Mouse (Mus musculus) right cerebral cortex, postnatal 14 days (tissue): ENCODE measurements around the gene Ppargc1a.
A peak's percentile ranks its signal among the peaks of the same experiment; 100 is the strongest.

Experiments used
- DNase-seq: peaks from one replicate; pipeline ENCODE4 v3.0.0; 2022

Ppargc1a gene

DNA sequence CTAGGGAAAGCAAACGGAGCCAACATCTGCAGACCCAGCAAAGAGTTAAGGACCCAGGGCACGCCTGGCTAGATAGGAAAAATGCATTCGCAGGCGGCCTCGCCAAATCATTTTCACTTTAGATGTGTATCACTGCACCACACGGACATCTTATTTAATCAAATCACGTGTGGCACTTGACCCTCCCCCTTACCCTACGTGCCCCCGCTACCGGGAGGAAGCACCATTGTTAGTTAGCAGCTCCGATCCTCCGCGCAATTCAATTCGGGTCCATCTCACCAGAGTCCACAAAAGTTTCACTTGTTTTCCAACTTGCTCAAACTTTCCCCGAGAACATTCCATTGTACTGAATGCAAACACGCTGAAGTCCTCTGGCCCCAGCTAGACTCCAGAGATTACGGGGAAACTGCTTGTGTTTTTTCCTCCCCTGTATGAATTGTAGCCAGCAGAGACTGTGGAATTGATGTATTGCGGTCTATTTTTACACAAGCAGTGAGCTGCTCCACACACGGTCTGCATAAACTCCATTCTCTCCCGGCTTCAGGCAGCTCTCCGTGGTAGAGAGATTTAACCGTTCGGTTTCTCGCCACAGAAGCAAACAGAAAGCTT lies 14.9 kb downstream of the Ppargc1a start:
- peak; percentile 14 for DNase-seq

- DNase-seq: no peak
These were observed 15.6 kb downstream of the Ppargc1a start for GRCm38 (mm10) chr5:51551852-51552482.

- DNase-seq: no peak
These were observed 20.0 kb downstream of the Ppargc1a start for GRCm38 (mm10) chr5:51547442-51548035.

DNA sequence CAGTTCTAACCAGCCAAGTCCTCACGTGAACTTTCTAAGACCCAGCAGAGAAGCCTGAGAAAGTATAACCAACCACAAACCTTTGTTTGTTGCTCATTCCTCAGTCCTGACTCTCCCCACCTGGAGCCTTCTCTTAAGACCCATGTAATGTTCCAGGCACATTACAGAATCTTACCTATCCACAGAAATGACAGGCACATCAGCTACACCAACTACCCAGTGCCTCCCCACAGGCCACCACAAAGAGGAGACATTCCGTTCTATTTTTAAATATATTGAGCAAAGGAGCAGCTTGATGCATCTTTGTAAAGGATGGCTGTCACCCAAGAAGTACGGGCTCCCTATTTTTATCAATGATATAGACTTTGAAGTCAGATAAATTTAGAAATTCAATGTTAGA lies 20.7 kb downstream of the Ppargc1a start:
- DNase-seq: no peak

GRCm38 (mm10) chr5:51545133-51546049 lies 22.1 kb downstream of the Ppargc1a start:
- no peak for DNase-seq

- no peak for DNase-seq
These were observed 23.3 kb downstream of the Ppargc1a start for GRCm38 (mm10) chr5:51544141-51544735.

DNA sequence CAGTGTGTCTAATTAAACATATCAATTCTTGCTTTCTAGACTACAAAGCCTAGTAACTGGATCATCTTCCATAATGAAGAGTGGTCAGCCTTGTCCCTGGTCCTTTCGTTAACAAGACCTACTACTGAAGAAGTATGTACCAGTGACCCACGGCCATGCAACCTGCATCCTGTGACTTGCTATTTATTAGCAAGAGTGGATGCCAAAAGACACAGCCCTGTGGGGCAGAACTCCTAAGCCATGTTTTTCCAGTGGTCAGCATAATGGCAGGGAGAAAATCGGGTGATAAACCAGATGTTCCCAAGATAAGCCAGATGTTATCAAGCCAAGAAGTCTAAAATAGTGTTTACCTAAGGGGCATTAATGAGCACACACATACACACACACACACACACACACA lies 26.0 kb downstream of the Ppargc1a start:
- DNase-seq: no peak

GRCm38 (mm10) chr5:51540816-51541215 lies 26.7 kb downstream of the Ppargc1a start:
- DNase-seq: no peak

DNA sequence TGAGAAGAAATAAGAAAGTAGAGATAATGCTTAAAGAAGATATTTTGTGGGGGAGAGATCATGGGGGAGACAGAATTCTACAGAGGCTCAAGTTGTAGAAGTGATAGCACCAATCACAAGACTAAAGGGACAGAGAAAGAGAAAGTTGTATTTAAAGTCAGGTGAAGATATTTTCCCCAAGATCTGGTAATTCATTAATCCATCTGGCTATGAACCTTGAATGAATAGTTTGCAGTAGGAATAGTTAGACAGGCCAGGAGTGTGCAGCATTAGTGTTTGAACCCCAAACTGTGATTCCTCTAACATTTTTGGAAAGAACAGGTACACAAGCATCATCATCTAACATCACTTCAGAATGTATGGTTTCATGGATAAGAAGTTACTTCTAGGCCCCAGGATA lies 28.0 kb downstream of the Ppargc1a start:
- no peak for DNase-seq

GRCm38 (mm10) chr5:51538319-51538718 lies 29.2 kb downstream of the Ppargc1a start:
- no peak for DNase-seq

GRCm38 (mm10) chr5:51537646-51538030 lies 29.9 kb downstream of the Ppargc1a start:
- no peak for DNase-seq

DNA sequence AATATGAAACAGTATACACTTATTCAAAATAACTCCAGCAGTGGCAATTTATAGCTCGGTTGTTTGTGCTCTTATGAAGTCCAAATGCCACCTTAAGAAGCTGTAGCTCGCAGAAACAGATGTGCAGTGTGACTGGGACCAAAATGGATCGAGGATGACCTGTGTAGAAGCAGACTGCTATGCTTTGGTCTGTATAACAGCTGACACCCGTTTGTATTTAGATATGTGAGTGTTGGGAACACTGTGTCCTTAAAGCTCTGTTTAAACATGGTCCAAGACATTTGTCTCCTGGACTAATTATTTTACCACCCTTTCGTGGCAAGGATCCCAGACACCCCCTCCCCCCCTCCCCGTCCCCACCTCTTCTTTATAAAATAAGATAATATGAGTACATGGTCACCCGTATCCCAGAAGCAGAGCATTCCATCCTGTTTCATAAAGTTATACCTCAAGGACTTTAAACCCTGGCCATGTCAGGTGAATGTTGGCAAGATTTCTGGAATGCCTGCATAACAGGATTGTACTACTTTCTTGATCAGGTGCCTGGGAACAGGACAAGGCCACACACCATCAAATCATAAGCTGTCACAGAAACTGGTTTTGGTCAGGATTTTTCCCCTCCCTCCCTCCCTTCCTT lies 30.4 kb downstream of the Ppargc1a start:
- no peak for DNase-seq

GRCm38 (mm10) chr5:51534456-51534855 lies 33.1 kb downstream of the Ppargc1a start:
- DNase-seq: no peak

DNA sequence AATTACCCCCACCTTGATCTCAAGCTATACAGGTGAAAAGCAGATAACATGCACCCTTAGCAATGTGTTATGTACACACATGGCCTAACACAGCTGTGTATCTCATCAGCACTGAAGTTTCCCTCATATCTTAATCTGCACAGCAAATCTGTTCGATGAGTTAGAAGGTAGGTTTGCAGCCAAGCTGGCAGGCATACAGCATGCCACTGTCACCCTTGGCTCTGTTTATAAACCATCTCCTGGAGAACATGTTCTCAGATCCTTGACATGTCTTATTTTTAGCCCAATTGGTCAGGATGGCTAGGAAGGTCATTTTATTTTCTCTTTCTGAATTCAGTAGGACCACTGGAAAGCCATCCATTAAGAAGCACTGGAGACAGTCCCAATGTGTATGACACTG lies 36.2 kb downstream of the Ppargc1a start:
- DNase-seq: no peak

- no peak for DNase-seq
These were observed 38.1 kb downstream of the Ppargc1a start for GRCm38 (mm10) chr5:51529444-51529843.

DNA sequence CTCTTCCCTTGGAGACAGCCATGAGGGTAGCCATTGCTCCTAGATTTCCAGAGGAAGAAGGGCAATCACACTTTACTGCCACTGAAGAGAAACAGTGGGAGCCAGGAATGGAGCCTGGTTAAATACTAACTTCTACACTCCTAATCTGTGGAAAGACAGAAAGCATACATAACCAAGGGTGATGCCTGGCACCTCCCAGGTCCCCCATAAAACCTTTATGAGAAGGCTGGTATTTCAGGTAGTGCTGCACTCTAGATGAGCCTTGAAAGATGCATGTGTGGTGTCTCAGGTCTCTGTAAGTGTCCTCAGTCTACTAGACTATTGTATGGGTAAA lies 39.4 kb downstream of the Ppargc1a start:
- DNase-seq: no peak

GRCm38 (mm10) chr5:51527498-51528164 lies 39.9 kb downstream of the Ppargc1a start:
- no peak for DNase-seq

DNA sequence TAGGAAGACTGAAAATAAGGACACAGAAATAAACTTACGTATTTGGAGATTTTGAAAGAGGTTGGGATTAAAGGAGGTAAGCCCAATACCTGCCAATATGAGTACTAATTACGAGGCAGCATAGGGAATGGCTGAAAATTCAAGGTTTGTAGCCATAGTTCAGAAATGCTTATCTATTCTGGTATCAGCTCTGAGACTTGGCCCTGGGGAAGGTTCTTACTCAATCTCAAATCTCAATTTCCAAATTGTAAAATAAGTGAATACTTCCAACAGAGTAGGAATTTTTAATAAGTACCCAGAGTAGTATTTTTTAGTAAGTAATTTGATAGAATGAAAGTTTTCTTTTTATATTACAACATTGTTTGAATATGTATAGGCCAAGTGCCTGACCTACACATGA lies 41.7 kb downstream of the Ppargc1a start:
- DNase-seq: no peak

- DNase-seq: no peak
These were observed 46.7 kb downstream of the Ppargc1a start for GRCm38 (mm10) chr5:51520807-51521206.

- DNase-seq: no peak
These were observed 49.9 kb downstream of the Ppargc1a start for GRCm38 (mm10) chr5:51517440-51518187.

GRCm38 (mm10) chr5:51504654-51505053 lies 62.9 kb downstream of the Ppargc1a start:
- DNase-seq: no peak
